Comparison of ENCODE assay signal across 13 mouse cellular contexts in genomic region chr7:142498575-142498974, GRCm38 (mm10). TPM values are rescaled to one million over a fixed set of nuclear protein-coding genes. Genes with fewer than 3 reads are reported as not detected.
A peak's percentile ranks its signal among the peaks of the same experiment; 100 is the strongest.
DNase-seq lines count a peak whose midpoint lies in the region; ATAC-seq and TF ChIP-seq lines count a peak whose summit lies in the region.
"Had no signal": no experiment of that assay in that cellular context is flagged by ENCODE, and none has a peak within 500 bp of the region (broad histone marks: within the 10 kb centered on the region; RNA-seq: fewer than 3 reads in every experiment).

Tnnt3 (plus strand) TSS chr7:142498836.

- H3K9me3 ChIP-seq in heart, embryonic 11.5 days (replicated peaks; ENCODE audit: control insufficient read depth, low read length) = no peaks in the 10 kb centered on the region
- no peaks in the 10 kb centered on the region for H3K9me3 ChIP-seq in liver, embryonic 16.5 days (replicated peaks; ENCODE audit: control insufficient read depth, low read length)

- H3K27ac ChIP-seq in heart, embryonic 11.5 days (ENCODE audit: low read depth, low read length) = peak within 1 kb of the TSS; percentile 77
- no peak within 1 kb of the TSS for H3K27ac ChIP-seq in liver, embryonic 16.5 days (ENCODE audit: low read length)

- DNase-seq in heart, postnatal 4 days = no peak
- DNase-seq in liver = no peak
- DNase-seq in gastrocnemius, postnatal 10 days = no peak
- DNase-seq in cerebellum, adult 9-11 months = no peak
- no peak for DNase-seq in left cerebral cortex, adult 11 months (ENCODE audit: low spot score)
- DNase-seq: adrenal gland, adult 8-10 months; cerebellum, postnatal 14 days; thymus, postnatal 4 days had no signal

- no peak within 1 kb of the TSS for H3K4me3 ChIP-seq in heart, embryonic 11.5 days (ENCODE audit: low read depth, low read length)
- H3K4me3 ChIP-seq in liver, embryonic 16.5 days (ENCODE audit: low read depth, low read length) = no peak within 1 kb of the TSS
- peak within 1 kb of the TSS; percentile 32 for H3K4me3 ChIP-seq in myocyte

- peaks cover 2% of the 10 kb centered on the region for H3K36me3 ChIP-seq in heart, embryonic 11.5 days (ENCODE audit: control insufficient read depth, insufficient read depth, low read length)
- H3K36me3 ChIP-seq in liver, embryonic 16.5 days (ENCODE audit: control insufficient read depth, insufficient read depth) = no peaks in the 10 kb centered on the region
- peaks cover 23% of the 10 kb centered on the region for H3K36me3 ChIP-seq in myocyte (ENCODE audit: control insufficient read depth, insufficient read depth)

- peak; percentile 79 for TF ChIP-seq POLR2A in myocyte (IDR thresholded peaks at IDR 0.05; ENCODE audit: insufficient read length, low read depth)

- peaks cover 10% of the 10 kb centered on the region for H3K79me2 ChIP-seq in myocyte (ENCODE audit: control insufficient read depth, insufficient read depth)

- ATAC-seq in heart, embryonic 11.5 days (replicated peaks; ENCODE audit: insufficient number of reproducible peaks, low FRiP score, low TSS enrichment) = no peak
- no peak for ATAC-seq in liver, embryonic 16.5 days (ENCODE audit: low read depth)
- ATAC-seq: midbrain, embryonic 16.5 days had no signal

- WGBS in heart, embryonic 11.5 days (ENCODE audit: insufficient replicate concordance) = 72% methylated on average over 2 of the region's 2 CpGs
- WGBS in liver, embryonic 16.5 days (ENCODE audit: insufficient replicate concordance) = 51% methylated on average over 2 of the region's 2 CpGs

- H3K4me2 ChIP-seq in heart, embryonic 11.5 days = no peak within 1 kb of the TSS
- H3K4me2 ChIP-seq in liver, embryonic 16.5 days (ENCODE audit: low read depth, low read length) = no peak within 1 kb of the TSS
- peak within 1 kb of the TSS; percentile 88 for H3K4me2 ChIP-seq in myocyte (ENCODE audit: low read depth)

- H3K4me1 ChIP-seq in heart, embryonic 11.5 days (ENCODE audit: control insufficient read depth, insufficient read depth, low read length) = peaks cover 13% of the 10 kb centered on the region
- H3K4me1 ChIP-seq in liver, embryonic 16.5 days (ENCODE audit: control insufficient read depth, low read depth, low read length) = no peaks in the 10 kb centered on the region

- peak within 1 kb of the TSS; percentile 16; the same call in 1 of the 2 replicates for H3K9ac ChIP-seq in heart, embryonic 11.5 days (ENCODE audit: low read depth, low read length)
- H3K9ac ChIP-seq in liver, embryonic 16.5 days (ENCODE audit: low read depth, low read length) = no peak within 1 kb of the TSS

- H3ac ChIP-seq in myocyte (ENCODE audit: control insufficient read depth, insufficient read length) = no peak within 1 kb of the TSS

- H3K27me3 ChIP-seq in heart, embryonic 11.5 days (ENCODE audit: control insufficient read depth, insufficient read depth, low read length) = no peaks in the 10 kb centered on the region
- no peaks in the 10 kb centered on the region for H3K27me3 ChIP-seq in liver, embryonic 16.5 days (ENCODE audit: control insufficient read depth, insufficient read depth, low read depth, low read length)
- H3K27me3 ChIP-seq in myocyte (ENCODE audit: control insufficient read depth, insufficient read depth, insufficient read length) = no peaks in the 10 kb centered on the region

TF ChIP-seq in myocyte, 11 proteins besides CTCF, POLR2A, EP300 and RAD21:
- TF ChIP-seq MYOD1 (IDR thresholded peaks at IDR 0.05; ENCODE audit: control insufficient read depth in 1 of 3, insufficient read length in 2 of 3, low read depth in 2 of 3) (peak in 2 of 3 experiments; percentile 10 to 59), USF1 (IDR thresholded peaks at IDR 0.05; ENCODE audit: low read depth) (no peak), E2F4 (IDR thresholded peaks at IDR 0.05; ENCODE audit: insufficient read depth) (no peak), REST (IDR thresholded peaks at IDR 0.05; ENCODE audit: insufficient read depth, insufficient read length) (no peak), TCF12 (IDR thresholded peaks at IDR 0.05; ENCODE audit: insufficient read depth, poor library complexity, severe bottlenecking) (no peak), POLR2AphosphoS2 (IDR thresholded peaks at IDR 0.05; ENCODE audit: insufficient read length, low read depth) (peak; percentile 80), TCF3 (IDR thresholded peaks at IDR 0.05; ENCODE audit: insufficient read length, low read depth) (no peak), MAX (IDR thresholded peaks at IDR 0.05; ENCODE audit: low read depth) (no peak), SRF (IDR thresholded peaks at IDR 0.05; ENCODE audit: control insufficient read depth, insufficient read length, low read depth) (no peak), CEBPB (IDR thresholded peaks at IDR 0.05; ENCODE audit: insufficient read depth, poor library complexity, severe bottlenecking) (no peak), MYOG (IDR thresholded peaks at IDR 0.05; ENCODE audit: control insufficient read depth in 1 of 3, insufficient read depth in 1 of 3, insufficient read length in 2 of 3, low read depth in 2 of 3) (peak in 1 of 3 experiments; percentile 35)
TF ChIP-seq in myocyte: peak in this region for 3.

RNA-seq across cellular contexts. Expression of gene Tnnt3, which starts in this region (rescaled TPM):
- 16.0 and 16.3 TPM in 2 replicates for polyA plus RNA-seq in heart, embryonic 11.5 days (2014; fragmentation: Nextera tagmentation; extraction: Ambion mirVana)
- total RNA-seq in heart, postnatal 4 days (2021) = 10 to 100 TPM in 1 of 2 experiments, under 1 TPM in 1; 0.98 to 10.9 TPM
- polyA plus RNA-seq in liver, embryonic 16.5 days (2015; fragmentation: Nextera tagmentation; extraction: Ambion mirVana) = 13.0 and 31.5 TPM in 2 replicates
- over 10,000 TPM; 17,146 to 18,824 TPM for total RNA-seq in gastrocnemius, postnatal 10 days (2021)
- polyA plus RNA-seq in myocyte (2012; fragmentation: generic; extraction: Trizol) = 2,107 TPM
- total RNA-seq: left cerebral cortex, adult 18-20 months had no signal

Comparison
In these comparisons a context has a peak if more than half of its experiments do, and no peak if none do; other contexts are left out.
1. RNA of gene Tnnt3 (total RNA-seq): 17,146 to 18,824 TPM in gastrocnemius, postnatal 10 days; 0.98 to 10.9 TPM in heart, postnatal 4 days; every median in the first group is over 1,000 times any median in the second.
2. RNA of gene Tnnt3 (polyA plus RNA-seq): 2,107 TPM in myocyte (single experiment); 13.0 to 31.5 TPM in liver, embryonic 16.5 days and 16.0 to 16.3 TPM in heart, embryonic 11.5 days; every median in the first group is over 10 times any median in the second.